Mouse (Mus musculus) kidney, adult 9 months (tissue): ENCODE data around the gene Heca.
"Not testable (repeated sequence)": the region's sequence is repeated elsewhere in the genome, so short reads cannot be mapped to it uniquely, and the experiment has no call there.

Source experiments
- DNase-seq: peaks from one replicate; pipeline ENCODE4 v3.0.0; 2022

Gene Heca

DNA sequence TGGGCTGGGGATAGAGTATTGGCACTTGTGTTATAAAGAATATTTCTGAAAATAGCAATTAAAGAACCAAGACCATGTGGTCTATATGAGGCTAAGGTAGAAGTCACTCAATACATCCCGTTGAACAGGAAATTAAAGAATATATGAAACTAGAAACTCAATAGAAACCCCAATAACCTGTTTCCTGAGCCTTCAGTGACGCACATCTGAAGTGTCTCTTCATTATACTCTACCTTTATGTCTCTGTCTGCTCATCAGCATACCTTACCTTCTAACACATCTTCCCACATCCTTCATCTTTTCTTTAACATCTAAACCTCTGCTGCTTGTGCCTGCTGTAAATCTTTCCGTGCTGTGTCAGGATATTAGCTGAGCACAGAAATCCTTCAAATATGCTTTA is 67.8 kb downstream of the Heca start:
- no peak for DNase-seq

DNA sequence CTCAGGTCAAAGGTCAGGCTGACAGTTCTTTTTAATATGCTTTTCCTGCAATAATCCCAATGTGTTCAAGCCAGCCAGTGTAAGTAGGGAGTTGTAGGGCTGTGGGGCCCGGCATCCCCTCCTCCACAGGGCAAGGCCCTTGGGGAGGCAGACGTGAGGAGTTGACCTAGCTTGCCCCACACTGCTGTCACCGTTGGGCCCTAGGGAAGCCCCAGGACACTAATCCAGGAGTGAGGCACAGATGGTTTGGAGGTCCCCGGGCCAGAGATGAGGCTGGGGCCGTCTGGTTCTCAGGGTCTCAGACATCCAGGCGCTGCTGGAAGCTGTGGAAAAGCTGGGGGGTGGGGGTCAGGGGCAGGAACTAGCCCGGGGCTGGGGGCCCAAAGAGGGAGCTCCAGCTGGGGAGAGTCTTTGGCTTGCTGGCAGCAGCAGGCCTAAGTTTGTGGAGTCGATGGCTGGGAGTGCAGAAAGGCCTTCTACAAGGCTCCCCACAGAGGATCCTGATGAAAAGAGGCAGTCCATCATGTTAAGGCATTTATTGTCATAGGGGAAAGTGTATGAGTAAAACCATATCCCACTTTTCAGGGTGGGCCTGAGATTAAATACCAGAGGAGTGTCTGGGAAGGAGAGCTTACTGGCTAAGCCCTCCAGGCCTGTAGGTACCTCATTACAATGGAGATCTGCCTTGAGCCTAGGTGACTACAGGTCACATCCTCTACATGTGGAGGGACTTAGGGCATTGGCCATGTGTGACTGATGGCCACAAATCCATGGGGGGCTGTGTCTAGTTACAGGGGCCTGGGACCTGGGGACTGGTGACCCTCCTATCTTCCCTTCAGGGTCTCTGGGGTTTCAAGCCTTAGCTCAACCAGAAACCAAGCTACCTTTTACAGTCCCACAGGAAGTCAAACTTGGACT is 69.6 kb downstream of the Heca start:
- DNase-seq = no peak

DNA sequence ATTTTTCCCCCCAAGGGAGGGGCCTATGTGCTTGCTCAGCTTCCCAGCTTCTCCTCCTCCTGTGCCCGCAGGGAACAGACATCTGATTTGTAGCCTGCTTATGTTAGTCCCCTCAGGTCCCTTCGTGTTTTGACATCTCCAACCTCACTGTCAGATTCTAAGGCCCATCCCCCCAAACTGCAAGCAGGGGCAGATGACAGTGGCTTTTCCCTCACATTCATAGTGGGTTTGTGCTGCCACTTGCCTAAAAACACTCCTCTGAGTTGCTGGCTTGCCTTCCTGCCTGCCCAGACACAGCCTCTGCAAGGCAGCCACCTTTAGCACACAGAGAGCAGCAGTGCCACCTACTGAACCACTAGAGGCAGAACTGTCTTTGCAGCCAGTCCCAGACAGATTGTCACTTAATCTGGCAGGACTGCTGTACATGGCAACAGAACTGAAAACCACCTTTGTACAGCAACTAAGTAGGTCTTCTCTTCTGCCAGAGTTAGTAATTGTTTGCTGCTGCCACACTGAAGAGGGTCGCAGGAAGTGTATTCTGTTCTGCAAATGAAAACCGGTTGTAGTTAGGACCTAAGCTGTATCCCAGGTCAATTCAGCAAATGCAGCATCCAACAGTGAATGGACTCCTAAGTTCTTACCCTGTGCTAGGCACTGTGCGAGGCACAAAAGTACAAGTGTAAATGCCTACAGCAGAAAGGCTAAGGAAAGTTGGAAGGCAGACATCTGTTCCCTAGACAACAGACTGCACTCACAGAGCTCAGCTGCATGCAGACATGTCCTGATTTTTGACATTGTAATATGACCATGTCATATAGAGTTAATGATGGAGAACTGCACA is 77.8 kb downstream of the Heca start:
- peak; percentile 75 for DNase-seq

DNA sequence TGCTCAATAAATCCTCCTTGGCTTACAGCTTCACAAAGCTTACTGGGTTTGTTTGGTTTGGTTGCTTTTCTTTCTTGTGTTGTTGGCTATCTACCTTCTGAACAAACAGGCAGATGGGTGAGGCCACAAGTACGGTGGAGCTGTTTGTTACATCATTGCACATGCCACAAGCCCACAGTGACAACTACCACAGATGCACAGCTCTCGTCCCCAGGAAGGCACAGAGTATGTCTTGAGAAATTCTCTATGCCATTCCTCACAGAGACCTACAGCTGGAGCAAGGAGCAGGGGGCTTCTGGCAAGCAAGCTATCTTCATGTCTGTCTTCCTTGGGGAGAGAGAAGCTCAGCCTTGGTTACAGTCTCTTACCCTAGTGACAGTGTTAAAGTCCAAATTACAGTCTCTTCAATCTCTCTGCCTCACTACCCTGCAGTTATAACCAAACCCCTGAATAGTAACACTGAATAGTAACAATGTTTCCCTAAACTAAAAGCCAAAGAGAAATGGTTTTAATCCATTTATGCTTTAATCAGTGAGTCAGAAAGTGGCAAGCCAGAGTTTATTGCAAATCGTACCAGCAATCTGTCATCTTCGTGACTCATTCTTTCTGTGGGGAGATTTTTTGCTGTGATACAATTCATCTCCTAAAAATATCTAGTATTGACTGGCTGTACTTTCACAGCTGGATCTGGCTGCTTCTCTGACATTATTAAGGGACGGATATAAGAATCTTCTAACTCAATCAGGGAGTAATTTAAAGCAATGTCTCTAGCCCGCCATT is 87.0 kb downstream of the Heca start:
- DNase-seq = no peak

DNA sequence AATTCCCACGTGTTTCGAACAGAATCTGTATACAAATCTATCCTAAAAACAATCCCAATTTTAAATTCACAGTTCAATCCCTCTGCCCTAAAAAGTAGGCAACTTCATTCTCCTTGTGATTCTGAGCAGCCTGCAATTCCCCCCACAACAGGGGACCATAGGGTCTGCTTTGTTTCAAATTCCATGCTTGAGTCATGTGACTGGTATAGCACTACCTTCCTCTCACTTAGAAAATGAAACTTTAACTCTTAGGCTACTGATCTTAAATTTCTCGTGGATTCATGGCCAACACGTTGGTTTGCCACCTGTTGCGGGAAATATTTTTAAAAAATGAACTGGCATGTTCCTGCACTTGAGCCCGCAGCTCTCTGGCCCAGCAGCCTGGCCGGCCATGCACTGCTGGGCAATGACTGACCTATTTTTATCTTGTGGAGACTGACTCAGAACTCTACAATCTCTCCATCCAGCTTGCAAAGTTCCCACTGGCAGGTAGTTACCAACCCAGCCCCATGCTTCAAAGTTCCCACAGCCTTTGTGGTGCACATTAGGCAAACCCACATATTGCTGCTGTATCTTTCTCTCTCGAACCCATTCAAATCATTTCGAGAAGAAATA is 90.1 kb downstream of the Heca start:
- no peak for DNase-seq

DNA sequence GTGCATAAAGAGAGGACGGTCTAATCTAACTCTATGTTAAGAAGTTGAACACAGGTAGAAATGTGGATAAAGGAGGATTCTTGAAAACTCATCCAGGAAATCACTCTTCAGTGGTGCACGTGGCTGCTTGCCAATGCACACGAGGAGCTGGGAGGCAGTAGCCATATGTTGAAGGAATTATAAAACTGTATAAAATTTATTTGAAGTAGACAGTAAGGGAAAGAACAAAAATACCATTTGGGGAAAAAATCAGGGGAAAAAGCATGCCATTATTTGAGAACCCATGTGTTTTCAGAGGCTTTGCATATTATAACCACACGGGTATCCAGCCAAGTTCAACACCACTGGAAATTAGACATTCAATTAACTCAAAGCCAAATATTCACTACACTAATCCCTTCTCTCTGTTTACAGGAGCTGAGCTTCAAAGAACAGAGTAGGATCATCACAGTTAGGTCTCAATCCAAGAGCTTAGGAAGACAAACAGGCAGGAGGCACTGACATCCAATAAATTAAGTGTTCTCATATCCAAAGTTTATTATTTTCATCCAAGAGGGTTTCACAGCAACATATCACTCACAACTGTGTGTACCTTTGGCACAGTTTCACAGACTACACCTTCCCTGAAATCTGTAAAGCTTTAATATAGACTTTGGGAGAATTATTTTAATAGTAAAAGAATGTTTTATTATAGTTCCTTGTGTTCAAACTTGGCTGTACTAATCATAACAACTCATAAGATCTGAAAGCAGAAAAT is 102.9 kb downstream of the Heca start:
- DNase-seq = no peak

DNA sequence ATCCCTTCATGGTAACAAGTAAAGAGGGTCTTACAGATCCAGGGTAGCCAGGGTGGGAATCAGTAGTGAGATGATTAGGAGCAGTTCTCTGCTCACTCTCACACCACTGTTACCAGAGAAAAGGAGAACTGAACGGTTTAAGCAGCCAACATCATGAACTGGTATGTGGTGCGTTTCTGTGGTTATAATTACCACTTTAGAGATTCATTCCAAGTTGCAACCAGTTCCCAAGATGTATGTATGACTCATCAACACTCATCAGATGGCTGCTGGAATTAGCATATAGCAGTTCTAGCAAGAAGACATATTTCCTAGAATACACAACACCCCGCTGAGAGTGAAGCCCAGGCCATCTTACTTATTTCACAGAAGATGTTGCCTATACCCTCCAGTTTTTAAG is 105.8 kb downstream of the Heca start:
- DNase-seq = no peak

DNA sequence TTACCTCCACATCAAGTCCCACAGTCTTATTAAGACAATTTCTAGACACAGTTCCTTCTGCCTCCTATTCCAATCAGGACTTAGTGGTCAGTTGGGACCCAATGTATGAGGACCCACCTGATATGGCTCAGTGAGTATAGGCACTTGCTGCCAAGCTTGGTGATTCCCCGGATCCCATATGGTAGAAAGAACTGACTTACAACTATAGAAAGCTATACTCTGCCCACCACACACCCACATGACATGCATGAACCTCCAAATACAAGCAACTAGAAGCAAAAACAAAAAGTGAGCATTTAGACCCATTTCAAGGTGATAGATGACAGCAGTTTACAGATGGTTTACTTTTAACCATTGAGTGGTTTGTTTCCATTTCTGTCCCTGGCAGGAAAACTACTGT is 111.6 kb downstream of the Heca start:
- no peak for DNase-seq

DNA sequence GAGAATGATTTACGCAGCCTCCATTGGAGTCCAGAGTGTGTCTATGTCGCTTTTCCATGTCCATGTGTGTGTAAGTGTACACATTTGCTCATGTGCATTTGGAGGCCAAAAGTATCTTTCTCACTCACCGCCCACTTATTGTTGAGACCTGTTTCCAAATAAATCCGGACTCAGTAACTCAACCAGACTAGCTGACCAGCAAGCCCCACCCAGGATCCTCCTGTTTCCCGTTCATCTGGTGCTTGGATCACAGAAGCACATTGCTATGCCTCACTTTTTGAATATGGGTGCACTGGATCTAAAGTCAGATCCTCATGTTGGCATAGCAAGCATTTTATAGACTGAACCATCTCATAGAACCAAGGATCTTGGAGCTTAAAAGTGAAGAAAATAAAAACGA is 112.8 kb downstream of the Heca start:
- peak; percentile 44 for DNase-seq

DNA sequence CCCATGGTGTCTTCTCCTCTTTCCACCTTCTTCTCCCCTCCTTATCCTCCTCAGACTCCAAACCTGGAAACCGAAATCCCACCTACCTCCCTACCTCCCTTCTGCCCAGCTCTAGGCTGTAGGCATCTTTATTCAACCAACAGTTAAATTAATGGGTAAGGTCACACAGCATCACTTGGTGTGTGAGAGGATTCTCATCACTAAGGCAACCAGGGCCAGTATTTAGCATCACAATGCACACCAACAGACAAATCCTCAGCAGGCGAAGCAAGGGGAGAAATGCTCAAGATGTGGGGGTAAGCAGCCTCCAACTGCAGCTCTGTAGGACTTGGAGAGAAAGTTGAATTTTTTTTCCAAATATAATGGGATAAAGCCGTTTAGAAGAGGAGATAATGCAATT is 116.8 kb downstream of the Heca start:
- no peak for DNase-seq

DNA sequence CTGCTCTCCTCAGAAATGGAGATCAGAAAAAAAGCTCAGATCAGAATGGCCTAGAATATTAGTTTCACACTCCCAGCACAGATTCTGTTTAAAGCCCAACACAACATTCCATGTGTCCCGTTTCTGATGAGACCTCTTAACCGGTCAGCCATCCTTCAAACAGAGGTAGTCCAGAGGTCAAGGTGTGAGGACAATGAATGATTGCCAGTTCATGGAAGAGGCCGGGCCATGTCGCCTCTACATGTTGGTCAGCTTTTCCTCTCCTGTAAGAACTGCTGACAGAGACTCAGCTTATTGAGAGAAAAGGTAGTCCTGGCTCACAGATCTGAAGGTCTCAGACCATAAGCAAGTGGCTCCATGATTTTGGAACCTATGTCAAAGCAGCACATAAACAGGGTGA is 118.7 kb downstream of the Heca start:
- DNase-seq = peak; percentile 38

DNA sequence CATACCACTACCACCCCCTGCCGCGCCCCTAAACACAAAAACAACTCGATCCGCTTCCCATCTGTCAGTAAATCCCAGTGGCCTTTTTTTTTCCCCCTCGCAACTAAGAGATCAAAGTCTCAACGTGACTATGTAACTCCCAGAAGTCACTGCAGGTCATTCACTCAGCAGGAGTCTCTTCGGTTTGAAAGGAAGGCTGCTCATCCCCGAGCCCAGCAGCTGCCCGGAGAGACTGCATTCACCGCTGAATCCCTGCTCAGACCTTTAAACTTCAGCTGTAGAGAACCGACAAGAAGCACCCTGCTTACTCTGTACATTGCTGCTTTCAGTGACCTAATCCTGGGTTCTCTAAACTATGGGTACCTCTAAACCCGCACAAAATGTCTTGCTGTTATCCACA is 120.5 kb downstream of the Heca start:
- peak; percentile 63 for DNase-seq

DNA sequence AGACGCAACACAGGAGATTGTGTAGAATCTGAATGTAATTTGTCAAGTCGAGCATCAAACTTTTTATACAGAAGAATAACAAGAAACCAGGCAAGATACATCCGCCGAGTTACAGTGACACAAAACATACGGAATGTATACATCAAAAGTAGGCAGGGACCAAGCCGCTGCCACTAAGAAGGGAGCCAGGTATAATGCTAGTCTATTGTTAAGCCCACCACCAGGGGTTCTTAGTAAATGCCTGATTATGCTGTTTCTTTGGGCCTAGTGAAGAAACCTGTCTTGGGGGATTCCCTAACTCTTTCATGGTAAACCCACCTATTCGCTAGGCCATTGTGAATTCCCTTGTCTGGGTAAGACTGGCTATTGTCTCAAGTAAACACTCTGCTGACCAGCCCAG is 127.4 kb downstream of the Heca start:
- DNase-seq = not testable (repeated sequence)
